In genomic region chr5:116589631-116590030, GRCm38 (mm10) we compare ENCODE assay signal across 14 mouse cellular contexts. TPM values are rescaled to one million over a fixed set of nuclear protein-coding genes. Genes with fewer than 3 reads are reported as not detected.
A peak's percentile ranks its signal among the peaks of the same experiment; 100 is the strongest.
DNase-seq lines count a peak whose midpoint lies in the region; ATAC-seq and TF ChIP-seq lines count a peak whose summit lies in the region.
"Had no signal": no experiment of that assay in that cellular context is flagged by ENCODE, and none has a peak within 500 bp of the region (broad histone marks: within the 10 kb centered on the region; RNA-seq: fewer than 3 reads in every experiment).

No protein-coding gene starts in this region.

- H3K9me3 ChIP-seq in embryonic facial prominence, embryonic 14.5 days (ENCODE audit: control insufficient read depth, low read length), result 0 out of 2 replicates have a peak, but pooled peaks cover 3% of the 10 kb centered on the region
- no peaks in the 10 kb centered on the region for H3K9me3 ChIP-seq in hindbrain, embryonic 14.5 days (ENCODE audit: control insufficient read depth, low read length)
- H3K9me3 ChIP-seq in neural tube, embryonic 13.5 days, result no peaks in the 10 kb centered on the region
- peaks cover 4% of the 10 kb centered on the region for H3K9me3 ChIP-seq in heart, embryonic 11.5 days (replicated peaks; ENCODE audit: control insufficient read depth, low read length)

- H3K4me3 ChIP-seq in cerebellum, adult 2 months (replicated peaks; ENCODE audit: insufficient read depth, low read depth, low read length), result peak overlapping the region; percentile 93
- H3K4me3 ChIP-seq in embryonic facial prominence, embryonic 14.5 days (ENCODE audit: low read depth, low read length), result peak overlapping the region; percentile 24; the same call in 1 of the 2 replicates
- peak overlapping the region; percentile 71 for H3K4me3 ChIP-seq in hindbrain, embryonic 14.5 days (replicated peaks; ENCODE audit: low read length)
- H3K4me3 ChIP-seq in neural tube, embryonic 13.5 days, result peak overlapping the region; percentile 86
- no peak overlapping the region for H3K4me3 ChIP-seq in heart, embryonic 11.5 days (ENCODE audit: low read depth, low read length)
- H3K4me3 ChIP-seq: liver, embryonic 15.5 days had no signal

- H3K4me2 ChIP-seq in embryonic facial prominence, embryonic 14.5 days (ENCODE audit: low read depth, low read length), result 0 out of 2 replicates have a peak overlapping the region, but pooled peaks have one; percentile 4
- peak overlapping the region; percentile 91 for H3K4me2 ChIP-seq in hindbrain, embryonic 14.5 days (replicated peaks)
- peak overlapping the region; percentile 82 for H3K4me2 ChIP-seq in neural tube, embryonic 13.5 days
- no peak overlapping the region for H3K4me2 ChIP-seq in heart, embryonic 11.5 days
- H3K4me2 ChIP-seq: liver, embryonic 15.5 days had no signal

- no peaks in the 10 kb centered on the region for H3K36me3 ChIP-seq in embryonic facial prominence, embryonic 14.5 days (ENCODE audit: control insufficient read depth, insufficient read depth, low read length)
- no peaks in the 10 kb centered on the region for H3K36me3 ChIP-seq in hindbrain, embryonic 14.5 days (replicated peaks; ENCODE audit: control insufficient read depth, insufficient read depth)
- H3K36me3 ChIP-seq in neural tube, embryonic 13.5 days, result no peaks in the 10 kb centered on the region
- no peaks in the 10 kb centered on the region for H3K36me3 ChIP-seq in heart, embryonic 11.5 days (ENCODE audit: control insufficient read depth, insufficient read depth, low read length)
- H3K36me3 ChIP-seq: liver, embryonic 15.5 days had no signal

- no peaks in the 10 kb centered on the region for H3K27me3 ChIP-seq in cerebellum, adult 2 months (ENCODE audit: control insufficient read depth, insufficient read depth, low read length)
- peaks cover 41% of the 10 kb centered on the region for H3K27me3 ChIP-seq in embryonic facial prominence, embryonic 14.5 days (replicated peaks; ENCODE audit: control insufficient read depth, insufficient read depth, low read length)
- H3K27me3 ChIP-seq in hindbrain, embryonic 14.5 days (ENCODE audit: control insufficient read depth, insufficient read depth, low read length), result no peaks in the 10 kb centered on the region
- H3K27me3 ChIP-seq in neural tube, embryonic 13.5 days, result no peaks in the 10 kb centered on the region
- H3K27me3 ChIP-seq in heart, embryonic 11.5 days (ENCODE audit: control insufficient read depth, insufficient read depth, low read length), result peaks cover 43% of the 10 kb centered on the region

- no peak overlapping the region for H3K9ac ChIP-seq in embryonic facial prominence, embryonic 14.5 days (ENCODE audit: low read depth, low read length)
- peak overlapping the region; percentile 74 for H3K9ac ChIP-seq in hindbrain, embryonic 14.5 days
- peak overlapping the region; percentile 92 for H3K9ac ChIP-seq in neural tube, embryonic 13.5 days
- no peak overlapping the region for H3K9ac ChIP-seq in heart, embryonic 11.5 days (ENCODE audit: low read depth, low read length)
- H3K9ac ChIP-seq: liver, embryonic 15.5 days had no signal

- 4% methylated on average over 8 of the region's 8 CpGs for WGBS in cerebellum, adult 2 months
- WGBS in embryonic facial prominence, embryonic 14.5 days, result 67% methylated on average over 8 of the region's 8 CpGs
- 37% methylated on average over 8 of the region's 8 CpGs for WGBS in hindbrain, embryonic 14.5 days
- 33% methylated on average over 8 of the region's 8 CpGs for WGBS in neural tube, embryonic 13.5 days
- WGBS in heart, embryonic 11.5 days (ENCODE audit: insufficient replicate concordance), result 61% methylated on average over 8 of the region's 8 CpGs

- intact Hi-C loops in heart, postnatal 25 days (cut with DNase I), result loop anchor here (5.0 kb wide), 2 partner anchors 357 to 467 kb away; no protein-coding TSS in a partner anchor

- no peak for TF ChIP-seq CTCF in cerebellum, adult 2 months (IDR thresholded peaks at IDR 0.05; ENCODE audit: borderline replicate concordance, insufficient read depth, low read depth, low read length)

- ATAC-seq in cerebellum, adult (ENCODE audit: insufficient number of reproducible peaks, low FRiP score, low TSS enrichment), result no peak
- ATAC-seq in embryonic facial prominence, embryonic 14.5 days (ENCODE audit: low read depth), result no peak
- no peak for ATAC-seq in hindbrain, embryonic 14.5 days (ENCODE audit: low FRiP score)
- ATAC-seq in neural tube, embryonic 13.5 days (ENCODE audit: low read depth), result no peak
- ATAC-seq in heart, embryonic 11.5 days (replicated peaks; ENCODE audit: insufficient number of reproducible peaks, low FRiP score, low TSS enrichment), result no peak

- H3K27ac ChIP-seq in cerebellum, adult 2 months (ENCODE audit: insufficient read depth, low read length), result peak overlapping the region; percentile 69
- no peak overlapping the region for H3K27ac ChIP-seq in embryonic facial prominence, embryonic 14.5 days (replicated peaks; ENCODE audit: low read depth, low read length)
- H3K27ac ChIP-seq in hindbrain, embryonic 14.5 days, result peak overlapping the region; percentile 24; the same call in 1 of the 2 replicates
- peak overlapping the region; percentile 97 for H3K27ac ChIP-seq in neural tube, embryonic 13.5 days (replicated peaks)
- H3K27ac ChIP-seq in heart, embryonic 11.5 days (ENCODE audit: low read depth, low read length), result no peak overlapping the region
- H3K27ac ChIP-seq: liver, embryonic 15.5 days had no signal

- H3K4me1 ChIP-seq in cerebellum, adult 2 months (ENCODE audit: control insufficient read depth, insufficient read depth, low read length), result peaks cover 16% of the 10 kb centered on the region; the same call in 1 of the 2 replicates
- peaks cover 6% of the 10 kb centered on the region; the same call in 1 of the 2 replicates for H3K4me1 ChIP-seq in embryonic facial prominence, embryonic 14.5 days (ENCODE audit: control insufficient read depth, insufficient read depth, low read length)
- H3K4me1 ChIP-seq in hindbrain, embryonic 14.5 days (replicated peaks; ENCODE audit: control insufficient read depth, insufficient read depth, low read length), result peaks cover 42% of the 10 kb centered on the region
- peaks cover 65% of the 10 kb centered on the region for H3K4me1 ChIP-seq in neural tube, embryonic 13.5 days (replicated peaks)
- H3K4me1 ChIP-seq in heart, embryonic 11.5 days (ENCODE audit: control insufficient read depth, insufficient read depth, low read length), result no peaks in the 10 kb centered on the region
- H3K4me1 ChIP-seq: liver, embryonic 15.5 days had no signal

- TF ChIP-seq POLR2A in cerebellum, adult 2 months (IDR thresholded peaks at IDR 0.05; ENCODE audit: borderline replicate concordance, insufficient read depth, low read length), result no peak

- peak; percentile 76 to 80 for DNase-seq in cerebellum, adult 2 months
- DNase-seq in embryonic facial prominence, embryonic 14.5 days (ENCODE audit: low spot score), result no peak
- no peak for DNase-seq in hindbrain, embryonic 14.5 days (ENCODE audit: low spot score)
- no peak for DNase-seq in layer of hippocampus, adult 11-12 months (ENCODE audit: low spot score)
- no peak for DNase-seq in heart, postnatal 25 days (ENCODE audit: low spot score)
- DNase-seq: heart, postnatal 14 days; kidney, postnatal 14 days; thymus, adult 18-20 months had no signal

RNA-seq across cellular contexts. Expression of gene Srrm4, which starts 2.0 kb away (rescaled TPM):
- polyA plus RNA-seq in cerebellum, adult 2 months (2012; rRNA removed), result 29.6 and 30.0 TPM in 2 replicates
- polyA plus RNA-seq in embryonic facial prominence, embryonic 14.5 days (2014; fragmentation: Nextera tagmentation; extraction: Ambion mirVana), result 1.2 and 1.4 TPM in 2 replicates
- polyA plus RNA-seq in hindbrain, embryonic 14.5 days (2014; fragmentation: Nextera tagmentation; extraction: Ambion mirVana), result 18.0 and 19.2 TPM in 2 replicates
- 19.2 and 19.9 TPM in 2 replicates for polyA plus RNA-seq in neural tube, embryonic 13.5 days (2015; fragmentation: Nextera tagmentation; extraction: Ambion mirVana)
- 0.86 and 1.5 TPM in 2 replicates for polyA plus RNA-seq in heart, embryonic 11.5 days (2014; fragmentation: Nextera tagmentation; extraction: Ambion mirVana)
- 1 to 10 TPM; 8.0 to 9.6 TPM for total RNA-seq in heart, postnatal 25 days (2021)
- total RNA-seq: megakaryocyte progenitor cell, adult 5-6 weeks had no signal
- polyA plus RNA-seq: spleen, adult 2 months had no signal

Comparison
In these comparisons a context has a peak if more than half of its experiments do, and no peak if none do; other contexts are left out.
1. DNase-seq: peak in cerebellum, adult 2 months (2 of 2); none in embryonic facial prominence, embryonic 14.5 days (single experiment), hindbrain, embryonic 14.5 days (single experiment), layer of hippocampus, adult 11-12 months (single experiment) and heart, postnatal 25 days (single experiment).
2. H3K27ac ChIP-seq: peak in cerebellum, adult 2 months (single experiment), hindbrain, embryonic 14.5 days (single experiment) and neural tube, embryonic 13.5 days (single experiment); none in embryonic facial prominence, embryonic 14.5 days (single experiment) and heart, embryonic 11.5 days (single experiment).
3. H3K9ac ChIP-seq: peak in hindbrain, embryonic 14.5 days (single experiment) and neural tube, embryonic 13.5 days (single experiment); none in embryonic facial prominence, embryonic 14.5 days (single experiment) and heart, embryonic 11.5 days (single experiment).